Mouse (Mus musculus): ENCODE measurements around the gene Klhl8.

The Klhl8 gene

DNA sequence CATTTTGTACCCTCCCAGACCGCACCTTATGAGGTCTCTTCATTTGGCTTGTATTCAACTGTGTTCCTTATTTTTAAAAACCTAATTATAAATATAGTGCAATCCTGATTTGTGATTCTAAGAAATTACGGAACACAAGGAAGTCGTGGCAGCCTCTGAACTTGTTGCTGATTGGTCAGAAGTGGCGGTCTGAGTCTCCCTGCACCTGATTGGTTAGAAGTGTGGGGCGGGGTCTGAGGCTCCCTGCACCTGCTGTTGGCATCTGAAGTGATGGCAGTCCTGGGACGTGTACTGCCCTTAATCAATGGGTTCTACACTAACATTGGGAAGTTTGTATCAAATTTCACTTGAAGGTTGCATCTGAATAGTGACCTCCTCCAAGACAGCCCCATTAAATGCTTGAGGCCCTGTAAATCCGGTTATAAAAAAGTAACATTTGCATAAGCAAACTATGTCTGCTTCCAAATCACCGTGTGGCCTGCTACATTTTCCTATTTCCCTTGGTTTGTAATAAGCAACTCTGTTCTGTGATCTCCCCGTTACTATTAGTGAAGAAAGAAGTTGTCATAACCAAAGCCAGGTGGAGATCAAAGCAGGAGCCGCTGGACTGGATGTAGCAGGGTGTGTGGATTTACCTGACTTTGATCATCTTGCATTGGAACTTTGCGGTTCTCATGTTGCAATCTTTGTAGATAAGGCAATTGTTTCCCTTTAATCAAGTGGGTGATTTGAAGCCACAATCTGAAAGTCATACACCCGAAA, 5.7 kb upstream of the Klhl8 start:
- no peak for DNase-seq (ENCODE audit: low spot score in 2 of 2)

DNA sequence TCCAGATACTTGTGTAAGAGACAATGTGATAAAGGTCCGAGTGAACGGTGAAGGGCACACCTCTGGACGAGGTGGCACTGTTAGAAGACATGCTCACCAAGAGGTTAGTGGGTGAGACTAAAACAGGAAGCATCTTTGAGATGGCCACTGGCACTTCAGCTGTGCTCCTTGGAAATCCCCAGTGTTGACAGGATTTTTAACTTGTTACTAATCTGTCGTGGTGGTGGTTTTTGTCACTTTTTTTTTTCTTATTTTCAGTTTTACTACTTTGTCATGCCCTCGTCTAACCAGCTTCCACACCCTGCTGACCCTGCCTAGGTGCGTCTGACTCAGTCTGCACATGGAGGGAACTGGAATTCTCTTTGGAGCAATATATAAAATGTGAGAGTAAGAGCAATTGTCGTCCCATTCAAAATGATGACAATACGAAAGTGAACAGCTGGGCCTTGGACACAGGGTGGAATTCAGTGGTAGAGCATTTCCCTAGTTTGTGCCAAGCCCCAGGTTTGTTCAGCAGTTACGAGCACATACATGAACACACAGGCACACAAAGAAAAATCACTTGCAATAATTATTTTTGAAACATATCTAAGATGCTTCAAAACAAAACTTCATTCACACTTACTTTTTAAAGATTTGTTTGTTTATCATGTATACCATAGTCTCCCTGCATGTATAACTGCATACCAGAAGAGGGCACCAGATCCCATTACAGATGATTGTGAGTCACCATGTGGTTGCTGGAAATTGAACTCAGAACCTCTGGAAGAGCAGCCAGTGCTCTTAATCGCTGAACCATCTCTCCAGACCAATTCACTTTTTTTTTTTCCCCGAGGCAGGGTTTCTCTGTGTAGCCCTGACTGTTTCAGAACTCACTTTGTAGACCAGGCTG, 3.5 kb upstream of the Klhl8 start:
- peak in 1 of 2 experiments; percentile 31 for DNase-seq (ENCODE audit: low spot score in 2 of 2)

DNA sequence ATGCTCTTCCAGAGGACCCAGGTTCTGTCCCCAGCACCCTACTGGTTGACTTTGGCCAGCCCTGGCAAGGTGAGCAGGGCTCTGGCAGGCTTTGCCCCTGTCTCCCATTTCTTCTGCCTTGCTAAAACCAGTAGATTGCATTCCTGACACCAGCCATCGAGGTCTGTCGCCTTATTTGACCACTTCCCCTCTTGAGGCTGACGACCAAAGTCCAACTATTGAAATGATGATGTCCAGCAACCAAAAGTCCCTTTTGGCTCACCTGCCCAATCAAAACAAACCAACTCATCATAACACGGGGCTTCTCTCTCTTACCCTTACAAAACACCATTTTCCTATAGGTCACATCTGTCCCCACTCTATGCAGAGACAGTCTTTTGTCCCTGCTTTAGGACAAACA, 2.1 kb upstream of the Klhl8 start:
- DNase-seq (ENCODE audit: low spot score in 2 of 2): no peak

DNA sequence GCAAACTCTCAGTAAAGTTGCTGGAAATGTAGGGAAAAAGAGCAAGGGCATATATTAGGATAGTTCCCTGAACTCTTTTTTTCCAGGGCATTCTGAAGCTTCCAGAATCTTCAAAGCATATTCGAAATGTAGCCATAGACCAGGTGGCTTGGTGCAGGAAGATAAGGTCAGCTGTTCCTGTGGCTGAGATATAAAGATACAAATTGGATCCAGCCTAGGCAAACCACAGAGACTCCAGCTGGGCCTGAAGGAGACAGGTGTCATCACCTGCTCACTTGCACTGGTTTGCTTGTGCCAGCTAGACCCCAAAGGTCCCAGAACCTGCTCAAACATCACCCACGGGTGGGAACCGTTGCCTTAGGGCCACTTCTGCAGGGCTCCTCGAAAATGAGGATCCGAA, 496 bp upstream of the Klhl8 start:
- DNase-seq (ENCODE audit: low spot score in 2 of 2): peak in 1 of 2 experiments; percentile 17

DNA sequence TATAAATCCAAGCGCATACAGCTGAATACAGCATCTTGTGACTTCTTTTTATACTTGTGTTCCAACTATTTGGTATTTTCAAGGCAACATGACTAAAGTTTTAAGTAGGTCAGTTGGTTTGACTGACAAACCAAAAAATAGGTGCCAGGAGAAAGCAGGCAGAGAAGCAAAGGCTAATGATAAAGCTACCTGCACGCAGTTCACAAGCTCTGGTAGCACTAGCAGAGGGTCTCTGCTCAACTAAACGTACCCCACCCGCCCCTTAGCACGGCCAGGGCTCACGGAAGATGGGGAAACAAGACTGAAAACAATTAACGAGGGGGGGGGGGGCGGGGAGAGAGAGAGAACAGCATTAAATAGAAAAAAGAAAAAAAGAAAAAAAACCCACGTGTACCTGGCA, 903 bp downstream of the Klhl8 start:
- no peak for DNase-seq (ENCODE audit: low spot score in 2 of 2)

DNA sequence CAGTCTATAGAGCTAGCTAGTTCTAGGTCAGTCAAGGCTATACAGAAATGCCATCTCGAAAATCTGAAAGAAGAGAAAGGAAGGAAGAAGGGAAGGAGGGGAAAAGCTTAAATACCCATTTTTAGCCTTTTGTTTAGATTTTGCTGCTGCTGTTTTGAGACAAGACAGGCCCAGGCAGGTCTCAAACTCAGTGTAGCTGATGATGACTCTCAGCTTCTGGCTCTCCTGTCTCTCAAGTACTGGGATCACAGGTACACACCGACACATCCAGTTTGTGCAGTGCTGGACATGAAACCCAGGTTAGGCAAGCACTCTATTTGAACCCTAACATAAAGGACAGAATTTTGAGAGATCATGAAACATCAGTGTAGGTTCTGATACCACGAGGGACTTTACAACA, 1.6 kb downstream of the Klhl8 start:
- DNase-seq (ENCODE audit: low spot score in 2 of 2): no peak

DNA sequence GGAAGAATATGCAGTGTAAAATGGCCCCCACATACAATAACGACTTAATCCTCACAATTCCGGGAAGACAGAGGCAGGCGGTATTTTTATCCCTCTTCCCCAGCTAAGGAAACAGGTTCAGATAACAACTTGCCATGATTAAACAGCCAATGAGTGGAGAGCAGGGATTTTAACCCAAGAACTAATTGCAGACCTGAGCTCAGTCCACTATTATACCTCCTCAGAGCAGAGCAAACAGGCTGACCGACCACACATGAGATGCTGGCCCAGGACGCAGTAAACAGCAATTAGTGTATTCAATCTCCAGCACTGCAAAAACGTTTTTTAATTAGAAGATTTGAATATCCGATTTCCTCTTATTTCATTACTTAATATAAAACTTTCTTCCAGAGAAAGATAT, 2.2 kb downstream of the Klhl8 start:
- DNase-seq (ENCODE audit: low spot score in 2 of 2): no peak

DNA sequence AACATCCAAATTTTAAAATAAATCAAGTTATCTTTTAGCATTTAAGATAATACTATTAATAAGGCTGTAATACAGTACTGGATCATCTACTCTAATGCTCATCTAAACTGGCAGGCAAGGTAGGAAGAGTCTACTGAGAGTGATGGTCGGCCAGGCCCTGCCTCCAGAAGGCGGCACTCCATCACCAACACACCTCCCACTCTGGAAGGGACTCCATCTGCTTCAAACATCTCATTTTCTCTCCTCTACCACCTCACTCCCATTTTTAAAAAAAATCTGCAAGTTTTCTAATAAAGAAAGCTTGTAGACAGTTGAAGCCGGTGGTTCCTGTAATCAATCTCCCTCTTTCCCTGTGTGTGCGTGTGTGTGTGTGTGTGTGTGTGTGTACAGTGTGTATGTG, 3.2 kb downstream of the Klhl8 start:
- no peak for DNase-seq (ENCODE audit: low spot score in 2 of 2)

DNA sequence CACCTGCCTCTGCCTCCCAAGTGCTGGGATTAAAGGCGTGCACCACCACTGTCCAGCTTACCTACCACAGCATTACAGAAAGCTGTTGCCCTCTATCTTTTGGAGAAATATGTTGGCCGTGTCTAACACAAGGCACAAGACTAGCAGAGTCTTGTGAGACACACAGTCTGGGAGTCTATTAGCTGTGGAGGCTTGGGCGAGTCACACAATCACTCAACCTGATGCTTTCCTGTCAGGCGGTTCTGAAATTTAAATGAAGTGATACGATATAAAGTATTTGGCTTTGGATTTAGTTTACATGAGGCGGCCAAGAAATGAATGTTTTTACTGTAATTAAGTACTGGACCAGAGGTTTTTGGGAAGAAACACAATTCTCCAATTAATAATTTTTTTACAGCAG, 4.9 kb downstream of the Klhl8 start:
- no peak for DNase-seq (ENCODE audit: low spot score in 2 of 2)

DNA sequence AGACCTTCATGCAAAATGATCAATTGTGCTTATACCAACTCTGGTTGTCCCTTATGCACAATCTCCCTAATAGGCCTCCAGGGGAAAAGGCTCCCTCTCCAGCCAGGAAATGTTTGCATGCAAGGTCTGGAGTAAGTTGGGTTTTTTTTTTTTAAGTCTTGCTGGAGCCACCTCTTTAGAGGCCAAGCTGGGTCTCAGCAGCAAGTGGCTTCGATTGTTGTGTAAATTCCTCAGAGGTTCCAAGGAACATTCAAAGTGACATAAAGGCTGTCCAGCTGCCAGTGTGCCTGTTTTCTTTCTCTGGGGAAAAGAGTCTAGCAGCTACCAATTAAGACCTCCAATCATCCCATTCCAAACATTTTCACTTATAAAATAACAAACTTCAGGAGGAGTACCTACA, 12.7 kb downstream of the Klhl8 start:
- DNase-seq (ENCODE audit: low spot score in 2 of 2): no peak

DNA sequence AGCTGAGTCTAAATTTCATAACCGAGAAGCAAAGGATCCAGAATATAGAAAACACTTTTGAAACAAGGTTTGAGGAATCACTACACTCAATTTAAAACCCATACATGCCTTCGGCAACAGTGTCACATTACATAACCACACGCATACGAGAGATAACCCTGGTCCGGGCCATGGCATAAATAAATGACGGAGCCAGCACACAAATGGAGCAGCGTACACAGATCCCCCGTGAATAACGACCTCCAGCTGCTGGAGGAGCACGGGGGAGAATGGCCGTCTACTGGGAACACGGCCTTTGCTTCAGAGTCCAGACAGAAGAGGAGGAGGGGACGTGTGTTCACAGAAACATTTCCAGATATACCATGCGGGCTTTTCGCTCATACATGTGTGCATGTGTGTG, 21.3 kb downstream of the Klhl8 start:
- no peak for DNase-seq (ENCODE audit: low spot score in 2 of 2)

DNA sequence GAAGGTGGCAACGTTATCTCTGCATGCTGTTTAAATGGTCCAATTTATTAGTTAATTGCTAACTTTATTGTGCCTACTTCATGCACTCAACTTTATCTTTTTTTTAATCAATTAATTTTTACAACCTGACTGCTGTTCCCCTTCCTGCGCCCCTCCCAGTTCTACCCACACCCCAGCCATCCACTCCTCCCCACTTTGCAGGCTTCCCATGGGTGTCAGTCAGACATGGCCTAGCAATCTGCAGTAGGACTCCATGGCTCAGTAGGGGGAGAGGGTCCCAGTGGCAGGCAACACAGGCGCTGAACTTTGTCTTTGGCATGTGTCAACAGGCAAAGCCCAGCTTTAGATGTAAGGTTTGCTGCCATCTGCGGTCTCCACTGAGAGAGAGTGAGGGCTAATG, 47.3 kb downstream of the Klhl8 start:
- DNase-seq (ENCODE audit: low spot score in 2 of 2): no peak

DNA sequence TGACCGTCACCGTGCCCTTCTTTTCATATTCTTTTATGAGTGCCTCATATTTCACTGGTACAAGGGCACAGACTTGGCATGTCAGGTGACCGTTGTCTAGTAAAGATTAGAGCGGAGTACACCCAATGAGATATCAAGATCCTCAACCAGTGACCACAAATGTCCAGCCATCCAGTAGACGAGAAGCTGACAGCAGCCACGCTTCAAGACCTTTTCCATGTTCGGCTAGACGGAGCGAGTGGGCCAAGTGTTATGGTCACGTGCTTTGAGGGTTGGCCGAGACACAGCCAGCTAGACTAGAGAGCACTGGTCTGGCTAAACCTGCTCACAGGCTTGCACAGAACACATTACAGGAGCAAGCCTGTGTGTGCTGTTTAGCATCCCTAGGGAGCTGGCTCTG, 50.4 kb downstream of the Klhl8 start:
- DNase-seq (ENCODE audit: low spot score in 2 of 2): no peak

DNA sequence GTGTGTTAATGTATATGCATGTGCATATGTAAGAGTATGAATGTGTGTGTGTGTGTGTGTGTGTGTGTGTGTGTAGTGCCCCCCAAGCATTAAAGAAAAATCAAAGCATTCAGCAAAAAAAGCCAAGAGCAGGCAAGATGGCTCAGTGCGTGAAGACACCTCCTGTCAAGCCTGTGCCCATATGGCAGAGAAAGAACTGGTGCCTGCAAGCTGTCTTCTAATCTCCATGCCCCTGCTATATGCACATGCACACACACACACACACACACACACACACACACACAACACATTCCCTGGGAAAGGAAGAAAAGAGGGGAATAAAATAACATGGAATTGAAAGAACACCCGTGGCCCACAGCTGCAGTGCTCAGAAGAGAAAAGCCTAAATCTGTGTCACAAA, 53.9 kb downstream of the Klhl8 start:
- no peak for DNase-seq (ENCODE audit: low spot score in 2 of 2)

DNA sequence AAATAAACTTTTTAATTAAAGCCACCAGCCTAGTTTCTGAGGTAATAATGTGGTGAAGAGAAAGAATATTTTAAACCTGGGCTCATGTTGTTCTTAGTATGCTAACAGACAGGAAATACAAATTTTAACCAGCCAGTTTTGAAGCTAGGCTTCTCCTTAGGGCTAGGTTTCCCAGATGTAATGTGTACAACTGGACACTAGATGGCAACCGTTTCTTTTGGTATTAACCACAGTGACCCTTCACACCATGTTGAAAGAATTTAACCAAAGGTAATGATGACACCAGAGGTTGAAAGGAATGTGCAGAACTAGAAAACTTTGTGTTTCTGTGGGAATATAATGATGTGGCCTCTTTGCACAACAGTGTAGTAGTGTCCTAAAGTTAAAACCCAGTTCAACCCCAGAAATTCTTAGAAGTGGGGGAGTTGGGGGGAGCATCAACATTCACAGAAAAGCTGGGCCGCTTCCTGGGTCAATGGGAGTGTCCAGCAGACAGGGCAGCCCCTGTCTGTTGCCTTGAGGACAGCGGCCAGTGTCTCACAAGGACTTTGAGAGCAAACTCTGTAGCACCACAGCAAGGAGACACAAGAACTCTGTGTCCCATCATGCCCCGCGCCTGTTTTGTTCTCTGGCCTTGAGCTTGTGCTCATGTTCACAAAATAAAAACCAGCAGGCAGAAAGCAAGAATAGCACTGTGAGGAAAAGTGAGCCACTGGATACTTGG, 54.6 kb downstream of the Klhl8 start:
- peak in 1 of 2 experiments; percentile 42 for DNase-seq (ENCODE audit: low spot score in 2 of 2)

DNA sequence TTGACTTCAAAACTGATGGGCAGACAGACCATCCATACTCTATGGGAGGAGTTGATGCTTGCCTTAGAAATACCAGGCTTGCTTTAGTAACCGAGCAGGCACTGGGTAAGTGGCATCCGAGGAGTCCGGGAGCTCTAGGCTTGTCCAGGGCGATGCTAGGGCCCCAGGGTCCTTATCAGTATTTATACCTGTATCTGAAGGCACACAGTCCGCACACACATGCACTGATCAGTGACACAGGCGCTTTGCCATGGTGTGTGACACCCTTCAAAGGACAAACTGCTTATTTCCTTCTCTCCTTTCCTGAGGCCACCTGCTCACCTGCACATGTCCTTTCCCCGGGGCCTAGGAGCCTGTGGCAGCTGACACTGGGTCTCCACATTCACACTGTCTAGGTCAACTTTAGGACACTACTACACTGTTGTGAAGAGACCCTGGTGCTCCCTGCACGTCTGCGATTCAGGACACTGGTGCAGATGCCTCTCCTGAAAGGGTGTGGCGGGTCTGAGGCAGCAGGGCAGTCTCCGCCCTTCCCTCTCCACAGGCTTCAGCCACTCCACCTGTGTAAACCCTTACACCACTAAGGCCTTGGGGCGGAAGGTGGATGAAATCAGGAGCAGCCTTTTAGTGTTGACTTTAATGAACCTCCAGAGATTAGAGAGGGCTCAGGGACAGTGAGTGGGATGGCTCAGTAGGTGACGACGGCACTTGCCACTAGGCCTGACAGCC, 55.4 kb downstream of the Klhl8 start:
- no peak for DNase-seq (ENCODE audit: low spot score in 2 of 2)

DNA sequence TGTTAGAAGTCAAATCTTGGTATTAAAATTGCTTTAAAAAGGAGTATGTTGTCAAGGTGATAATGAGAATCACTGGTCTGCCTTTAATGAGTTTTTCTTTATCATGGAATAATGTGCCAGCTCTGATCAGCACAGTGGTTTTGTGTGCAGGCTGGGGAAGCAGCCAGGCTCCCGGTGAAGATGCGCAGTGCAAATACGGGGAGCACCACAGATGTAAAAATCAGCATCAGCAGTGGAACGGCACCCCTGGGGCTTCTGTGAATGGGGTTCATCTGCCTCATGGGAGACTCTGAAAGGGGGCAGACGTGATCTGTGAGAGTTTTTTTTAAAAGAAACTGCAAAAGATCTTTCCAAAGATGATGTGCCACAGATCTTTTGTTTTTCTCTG, 56.3 kb downstream of the Klhl8 start:
- no peak for DNase-seq (ENCODE audit: low spot score in 2 of 2)

DNA sequence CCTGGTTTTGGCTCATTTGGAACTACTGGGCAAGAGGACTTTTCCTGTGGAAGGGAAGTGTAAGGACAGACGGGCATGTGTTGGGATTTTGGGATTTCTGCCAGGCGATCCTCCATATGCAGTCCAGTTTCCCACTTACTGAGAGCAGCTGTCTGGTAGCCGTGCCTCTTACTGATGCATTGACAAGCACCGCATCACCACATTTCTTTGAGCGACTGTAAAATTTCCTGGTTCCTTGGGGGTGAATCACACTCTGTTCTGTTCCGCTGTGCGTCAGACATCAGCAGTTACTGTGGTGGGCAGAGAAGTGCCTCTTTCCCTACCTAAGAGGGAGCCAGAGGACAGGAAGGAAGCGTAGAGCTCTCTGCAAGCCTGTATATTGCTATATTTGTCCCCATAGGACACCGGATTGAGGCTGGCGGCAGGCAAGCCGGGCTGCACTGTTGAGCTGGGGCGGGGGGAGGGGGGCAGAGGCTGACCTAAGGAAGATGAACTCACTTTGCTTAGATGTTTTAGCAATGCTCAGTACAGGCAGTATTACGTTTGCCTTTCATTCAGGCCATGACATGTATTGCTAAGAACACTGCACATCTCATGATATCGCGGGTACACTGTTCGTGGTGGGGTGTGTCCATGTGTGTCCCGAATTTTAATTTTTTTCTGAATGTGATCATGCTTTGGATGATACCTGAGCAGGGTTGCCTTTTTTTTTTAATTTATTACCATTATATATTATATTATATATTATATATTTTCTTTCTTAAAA, 56.8 kb downstream of the Klhl8 start:
- no peak for DNase-seq (ENCODE audit: low spot score in 2 of 2)

DNA sequence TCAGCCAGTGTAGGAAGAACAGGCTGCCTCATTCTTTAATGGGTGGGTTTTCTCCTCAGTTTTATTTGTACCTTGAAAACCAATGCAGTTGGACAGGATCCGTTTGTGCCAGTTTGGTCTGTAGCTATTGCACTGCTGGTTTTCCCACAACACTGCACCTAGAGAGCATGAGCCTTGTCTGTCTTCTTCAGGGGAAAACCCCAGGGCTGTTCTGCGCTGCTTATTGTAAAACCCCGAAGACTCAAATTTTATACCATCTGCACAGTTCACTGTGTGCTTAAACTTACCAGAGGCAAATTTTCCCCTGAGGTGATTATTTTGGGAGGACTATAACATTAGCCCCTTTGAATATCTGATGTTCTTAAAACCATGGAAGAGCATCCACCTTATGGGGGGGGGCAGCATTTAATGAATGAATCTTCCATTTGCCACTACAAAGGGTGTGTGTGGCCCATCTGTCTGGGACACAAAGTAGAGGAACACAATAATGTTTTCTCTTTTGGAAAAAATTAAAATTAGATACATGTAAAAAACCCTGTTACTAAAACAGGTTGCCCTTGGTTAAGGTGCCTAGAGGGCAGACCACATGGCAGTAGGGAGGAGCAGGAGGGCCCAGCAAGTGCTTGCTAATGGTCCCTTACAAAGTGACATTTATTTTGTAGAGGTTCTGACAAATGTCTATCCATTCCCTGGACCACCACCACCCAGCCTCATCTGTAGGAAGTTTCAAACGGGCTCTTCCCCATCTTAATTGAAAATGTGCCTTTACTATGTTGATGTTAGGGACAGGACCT, 58.1 kb downstream of the Klhl8 start:
- DNase-seq (ENCODE audit: low spot score in 2 of 2): no peak

DNA sequence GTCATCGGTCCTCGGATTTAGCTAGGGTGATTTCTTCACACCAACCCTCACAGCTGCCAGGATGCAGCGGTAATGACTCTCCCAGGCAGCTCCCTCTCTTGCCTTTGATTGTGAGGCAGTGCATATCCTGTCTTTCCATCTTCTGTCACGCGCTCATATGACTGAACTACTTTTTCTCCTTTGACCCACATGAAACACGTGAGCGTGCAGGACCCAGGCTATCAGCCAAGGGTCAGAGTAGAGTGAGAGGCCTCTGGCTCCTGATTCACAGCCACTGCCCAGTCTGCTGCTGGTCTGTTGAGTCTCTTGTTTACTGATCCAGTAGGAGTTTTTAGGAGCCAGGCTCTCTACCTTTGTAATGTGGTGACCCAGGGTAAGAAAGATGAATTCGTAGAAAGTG, 62.5 kb downstream of the Klhl8 start:
- no peak for DNase-seq (ENCODE audit: low spot score in 2 of 2)

Data from thymus, postnatal 10 days (tissue).